Mouse (Mus musculus) ES-E14 (cell line): ENCODE measurements at regions not wholly inside any gene's neighbourhood (a gene's known extent, or its start where the extent isn't known, plus 50 kb on each side); places are given as distances from the start of the nearest gene placed in this dataset.

Experiments
- HCFC1 ChIP-seq: IDR thresholded peaks from 2 replicates; pipeline ENCODE4 v1.6.1; 2012; ENCODE audit warnings: low read length, inconsistent platforms, borderline replicate concordance; ENCODE audit not compliant: insufficient read depth
- MAFK ChIP-seq: IDR thresholded peaks from 2 replicates; pipeline ENCODE4 v1.6.1; 2014; ENCODE audit warnings: mild to moderate bottlenecking, low read depth, low read length, inconsistent platforms; ENCODE audit not compliant: insufficient read depth

GRCm38 (mm10) chr1:101572256-101572655, 1799.7 kb downstream of the Cntnap5b start:
- no peak for TF ChIP-seq MAFK
- TF ChIP-seq HCFC1, result no peak
